Mouse (Mus musculus) heart, embryonic 10.5 days (tissue): ENCODE data around the gene Vps52. TPM values are rescaled to one million over a fixed set of nuclear protein-coding genes. Genes with fewer than 3 reads are reported as not detected.

ENCODE experiments used
- DNase-seq: peaks from one replicate; pipeline ENCODE4 v3.0.0-alpha.2; 2017; ENCODE audit warnings: low spot score
- H3K27ac ChIP-seq: fragments of 300-500 bp; sonication (generic); 2 replicates; pipeline ENCODE4 v1.5.1; 2016; ENCODE audit warnings: mild to moderate bottlenecking
- H3K27me3 ChIP-seq: fragments of 300-500 bp; sonication (generic); 2 replicates; pipeline ENCODE4 v1.6.1; 2016; ENCODE audit warnings: mild to moderate bottlenecking; ENCODE audit not compliant: poor library complexity, insufficient read depth, severe bottlenecking
- H3K36me3 ChIP-seq: fragments of 300-500 bp; sonication (generic); 2 replicates; pipeline ENCODE4 v1.6.1; 2016; ENCODE audit warnings: mild to moderate bottlenecking, moderate library complexity
- H3K4me1 ChIP-seq: fragments of 300-500 bp; sonication (generic); 2 replicates; pipeline ENCODE4 v1.6.1; 2016; ENCODE audit warnings: mild to moderate bottlenecking
- H3K4me3 ChIP-seq: fragments of 300-500 bp; sonication (generic); 2 replicates; pipeline ENCODE4 v1.5.1; 2016; ENCODE audit warnings: mild to moderate bottlenecking, moderate library complexity
- H3K9me3 ChIP-seq: fragments of 300-500 bp; sonication (generic); 2 replicates; pipeline ENCODE4 v1.6.1; 2016; ENCODE audit warnings: mild to moderate bottlenecking, moderate library complexity
- WGBS: fragments of 180-500 bp; shearing (Covaris S2); methylation state at CpG from one replicate; pipeline ENCODE4 v1.1.7; 2016; 5-methylcytosine and 5-hydroxymethylcytosine counted together
- polyA plus RNA-seq: library from polyadenylated mRNA; unstranded; fragments of >200 nt; fragmentation: Nextera tagmentation; extraction: Ambion mirVana; gene quantifications from 2 replicates; pipeline ENCODE4 v1.2.1, GENCODE M21; 2016

Vps52 gene
- polyA plus RNA-seq, 1 experiment from 2014 or later: 47.1 TPM

DNA sequence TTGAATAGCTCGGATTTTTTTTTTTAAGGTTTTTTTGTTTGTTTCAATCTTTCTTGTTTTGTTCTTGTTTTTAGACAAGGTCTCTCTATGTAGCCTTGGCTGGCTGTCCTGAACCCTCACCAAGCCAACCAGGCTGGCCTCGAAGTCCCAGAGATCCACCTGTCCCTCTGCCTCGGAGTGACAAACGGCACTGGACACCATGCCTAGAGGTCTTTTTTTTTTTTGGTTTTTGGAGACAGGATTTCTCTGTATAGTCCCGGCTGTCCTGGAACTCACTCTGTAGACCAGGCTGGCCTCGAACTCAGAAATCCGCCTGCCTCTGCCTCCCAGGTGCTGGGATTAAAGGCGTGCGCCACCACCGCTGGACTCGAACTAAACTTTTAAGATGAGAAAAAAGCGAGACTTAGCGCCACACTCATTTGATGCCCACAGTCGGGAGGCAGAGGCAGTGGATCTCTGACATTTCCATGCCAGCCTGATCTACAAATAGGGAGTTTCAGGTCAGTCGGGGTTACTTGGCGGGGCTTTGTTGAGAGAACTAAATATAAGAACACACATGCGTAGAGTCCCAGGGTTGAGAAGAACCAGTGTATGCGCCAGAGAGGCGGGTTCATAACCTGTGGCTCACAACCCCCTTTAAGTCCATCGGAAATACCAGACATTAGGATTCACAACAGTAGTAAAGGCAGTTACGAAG lies 27.2 kb upstream of the Vps52 start:
- no peaks in the 10 kb centered on the region for H3K27me3 ChIP-seq
- no peaks in the 10 kb centered on the region for H3K9me3 ChIP-seq
- peaks cover 32% of the 10 kb centered on the region for H3K4me1 ChIP-seq
- DNase-seq: no peak
- 57% methylated on average over 21 of the region's 21 CpGs for WGBS
- peak overlapping the region; percentile 98 for H3K4me3 ChIP-seq
- peaks cover 27% of the 10 kb centered on the region for H3K36me3 ChIP-seq
- H3K27ac ChIP-seq: peak overlapping the region; percentile 95; the same call in 1 of the 2 replicates

DNA sequence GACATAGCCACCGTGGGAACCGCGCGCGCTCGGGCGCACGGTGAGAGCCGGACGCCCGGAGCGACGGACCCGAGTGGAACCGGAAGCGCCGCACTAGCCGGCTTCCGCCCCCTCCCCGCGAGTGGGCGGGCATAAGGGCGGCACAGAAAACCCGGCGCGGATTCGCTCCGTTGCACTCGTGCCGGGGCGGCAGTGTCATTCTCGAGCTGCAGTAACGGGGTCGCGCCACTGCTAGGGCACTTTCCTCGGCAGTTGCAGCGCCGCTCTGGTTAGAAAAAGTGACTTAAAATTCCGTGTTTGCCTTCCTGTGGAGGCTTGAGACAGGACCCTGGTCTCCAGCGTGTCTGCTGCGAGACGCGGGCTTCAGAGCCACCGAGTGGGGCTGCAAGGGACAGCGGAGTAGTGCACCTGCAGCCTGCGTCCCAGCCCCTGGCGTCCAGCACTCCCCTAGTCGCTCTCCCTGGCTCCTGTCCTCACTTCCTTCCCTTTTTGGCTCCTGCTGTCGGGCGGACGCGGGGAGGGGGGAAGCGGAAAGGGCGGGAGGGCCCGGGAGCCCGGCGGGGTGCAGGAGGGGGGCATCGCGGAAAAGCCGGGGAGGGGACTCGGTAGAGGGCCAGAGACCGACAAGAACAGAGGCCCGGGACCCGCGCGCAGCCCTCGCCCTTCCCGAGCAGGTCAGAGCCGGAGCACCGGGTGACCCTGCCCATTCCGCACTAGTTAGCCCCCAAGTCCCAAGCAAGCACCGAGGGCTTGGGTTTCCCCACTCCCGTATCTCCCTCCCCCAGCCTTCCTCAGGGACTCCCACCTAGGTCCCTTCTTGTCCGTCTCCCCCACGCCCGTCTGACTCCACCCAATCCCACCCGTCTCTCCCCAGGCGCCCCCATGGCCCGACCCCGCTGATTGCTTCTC lies 26.0 kb upstream of the Vps52 start, which contains the start of gene Rgl2:
TSS of gene Rgl2 (plus strand) at position 173 of the 909 bp plus-strand sequence.
- no peaks in the 10 kb centered on the region for H3K9me3 ChIP-seq
- DNase-seq: peak; percentile 94
- WGBS: under 1% methylated on average over 74 of the region's 80 CpGs
- H3K27ac ChIP-seq: peak within 1 kb of the TSS; percentile 95
- peak within 1 kb of the TSS; percentile 98 for H3K4me3 ChIP-seq
- peaks cover 40% of the 10 kb centered on the region for H3K36me3 ChIP-seq
- no peaks in the 10 kb centered on the region for H3K27me3 ChIP-seq
- peaks cover 29% of the 10 kb centered on the region for H3K4me1 ChIP-seq

DNA sequence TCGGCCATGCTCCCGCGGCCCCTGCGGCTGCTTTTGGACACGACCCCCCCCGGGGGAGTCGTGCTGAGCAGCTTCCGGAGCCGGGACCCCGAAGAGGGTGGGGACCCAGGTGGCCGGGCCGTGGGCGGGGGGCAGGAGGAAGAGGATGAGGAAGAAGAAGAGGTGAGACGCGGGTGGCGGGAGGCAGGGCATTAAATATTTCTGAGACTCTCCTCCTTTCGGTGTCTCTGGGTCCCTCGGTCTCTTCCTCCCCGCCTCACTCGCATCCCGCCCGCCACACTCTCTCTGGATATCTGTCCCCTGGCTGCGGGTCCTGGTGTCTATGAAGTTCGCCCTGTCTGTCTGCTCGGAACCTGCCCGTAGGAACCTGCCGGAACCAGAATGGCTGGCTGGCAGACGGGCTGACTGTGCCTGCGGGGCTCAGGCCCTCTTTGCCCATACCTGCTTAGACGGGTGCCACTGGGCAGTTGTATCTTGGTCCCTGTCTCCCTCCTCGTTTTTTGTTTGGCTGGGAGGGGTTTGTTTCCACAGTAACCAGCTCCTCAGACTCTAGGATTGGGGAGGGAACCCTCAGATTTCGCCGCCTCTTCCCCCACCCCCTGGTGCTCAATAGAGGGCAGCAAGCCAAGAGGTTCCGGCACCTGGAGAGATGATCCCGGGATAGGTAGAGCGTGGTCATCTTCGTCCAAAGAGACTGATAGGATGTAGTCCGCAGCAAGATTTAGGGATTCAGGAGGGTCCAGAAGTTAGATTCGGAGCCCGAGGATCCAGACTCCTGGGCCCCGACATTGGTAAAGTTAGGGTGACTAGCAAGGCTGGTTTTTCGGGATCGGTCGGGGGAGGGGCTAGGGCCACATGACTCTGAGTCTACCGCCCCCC lies 25.1 kb upstream of the Vps52 start:
- H3K4me3 ChIP-seq: peak overlapping the region; percentile 98
- peaks cover 29% of the 10 kb centered on the region for H3K4me1 ChIP-seq
- H3K9me3 ChIP-seq: no peaks in the 10 kb centered on the region
- no peaks in the 10 kb centered on the region for H3K27me3 ChIP-seq
- H3K27ac ChIP-seq: peak overlapping the region; percentile 95
- under 1% methylated on average over 45 of the region's 45 CpGs for WGBS
- peaks cover 43% of the 10 kb centered on the region for H3K36me3 ChIP-seq
- no peak for DNase-seq

DNA sequence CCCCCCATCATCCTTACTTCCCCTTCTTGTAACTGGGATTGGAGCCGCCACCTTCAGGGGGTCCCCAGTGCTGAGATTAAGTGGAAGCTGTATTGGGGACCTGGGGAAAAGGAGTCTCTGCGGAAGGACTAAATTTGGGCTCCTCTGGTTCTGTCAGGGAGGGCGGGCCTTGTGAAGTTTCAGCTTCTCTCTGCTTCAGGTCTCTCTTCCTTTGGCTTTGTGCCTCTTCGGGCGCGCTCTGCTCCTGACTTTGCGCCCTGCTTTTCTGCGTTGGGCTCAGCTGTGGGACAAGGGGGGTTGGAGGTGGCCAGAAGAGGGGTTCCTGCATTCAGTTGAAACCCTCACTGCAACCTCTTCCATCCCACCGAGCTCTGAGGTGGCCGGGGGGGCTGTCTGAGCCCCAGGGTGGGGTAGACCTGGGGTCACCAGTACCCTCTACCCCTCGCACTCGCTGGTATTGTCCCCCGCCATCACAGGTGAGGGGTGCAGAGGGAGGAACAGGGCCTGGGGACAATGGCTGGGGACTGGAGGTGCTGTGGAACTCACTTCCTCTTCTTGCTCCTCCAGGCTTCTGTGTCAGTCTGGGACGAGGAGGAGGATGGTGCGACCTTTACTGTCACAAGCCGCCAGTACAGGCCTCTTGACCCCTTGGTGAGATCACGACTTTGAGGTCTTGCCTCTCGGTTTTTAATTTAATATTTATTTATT lies 24.3 kb upstream of the Vps52 start:
- no peaks in the 10 kb centered on the region for H3K9me3 ChIP-seq
- peaks cover 48% of the 10 kb centered on the region for H3K36me3 ChIP-seq
- H3K4me1 ChIP-seq: peaks cover 29% of the 10 kb centered on the region
- H3K27ac ChIP-seq: peak overlapping the region; percentile 95
- peak overlapping the region; percentile 98 for H3K4me3 ChIP-seq
- 30% methylated on average over 18 of the region's 18 CpGs for WGBS
- H3K27me3 ChIP-seq: no peaks in the 10 kb centered on the region
- no peak for DNase-seq

DNA sequence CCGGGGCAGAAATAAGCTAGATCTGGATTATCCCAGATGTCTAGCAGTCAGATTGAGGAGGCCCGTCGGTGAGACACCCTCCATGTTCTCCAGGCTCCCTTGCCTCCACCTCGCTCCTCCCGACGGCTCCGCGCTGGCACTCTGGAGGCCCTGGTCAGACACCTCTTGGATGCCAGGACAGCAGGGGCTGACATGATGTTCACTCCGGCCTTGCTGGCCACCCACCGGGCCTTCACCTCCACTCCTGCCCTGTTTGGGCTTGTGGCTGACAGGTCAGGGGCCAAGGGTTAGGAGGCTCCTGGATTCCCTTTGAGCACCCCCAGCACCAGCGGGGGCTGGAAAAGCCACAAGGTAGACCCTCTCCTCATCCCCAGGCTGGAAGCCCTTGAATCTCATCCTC lies 23.7 kb upstream of the Vps52 start:
- peaks cover 49% of the 10 kb centered on the region for H3K36me3 ChIP-seq
- no peak for DNase-seq
- 88% methylated on average over 11 of the region's 11 CpGs for WGBS
- no peak overlapping the region for H3K27ac ChIP-seq
- no peaks in the 10 kb centered on the region for H3K27me3 ChIP-seq
- no peaks in the 10 kb centered on the region for H3K9me3 ChIP-seq
- H3K4me1 ChIP-seq: peaks cover 29% of the 10 kb centered on the region
- H3K4me3 ChIP-seq: no peak overlapping the region

DNA sequence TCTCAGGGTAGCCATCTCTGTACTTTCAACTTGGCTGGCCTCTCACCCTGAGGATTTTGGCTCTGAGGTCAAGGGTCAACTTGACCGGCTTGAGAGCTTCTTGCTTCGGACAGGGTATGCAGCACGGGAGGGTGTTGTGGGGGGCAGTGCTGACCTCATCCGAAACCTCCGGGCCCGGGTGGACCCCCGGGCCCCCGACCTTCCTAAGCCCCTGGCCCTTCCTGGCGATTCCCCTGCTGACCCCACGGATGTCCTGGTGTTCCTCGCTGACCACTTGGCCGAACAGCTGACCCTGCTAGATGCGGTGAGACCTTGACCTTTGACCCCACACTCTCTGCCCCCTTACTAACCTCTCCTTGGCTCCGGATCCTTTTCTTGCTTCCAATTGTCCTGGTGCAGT lies 23.2 kb upstream of the Vps52 start:
- H3K27me3 ChIP-seq: no peaks in the 10 kb centered on the region
- peaks cover 54% of the 10 kb centered on the region for H3K36me3 ChIP-seq
- peaks cover 29% of the 10 kb centered on the region for H3K4me1 ChIP-seq
- no peak for DNase-seq
- no peak overlapping the region for H3K4me3 ChIP-seq
- H3K27ac ChIP-seq: no peak overlapping the region
- no peaks in the 10 kb centered on the region for H3K9me3 ChIP-seq
- WGBS: 87% methylated on average over 14 of the region's 14 CpGs

DNA sequence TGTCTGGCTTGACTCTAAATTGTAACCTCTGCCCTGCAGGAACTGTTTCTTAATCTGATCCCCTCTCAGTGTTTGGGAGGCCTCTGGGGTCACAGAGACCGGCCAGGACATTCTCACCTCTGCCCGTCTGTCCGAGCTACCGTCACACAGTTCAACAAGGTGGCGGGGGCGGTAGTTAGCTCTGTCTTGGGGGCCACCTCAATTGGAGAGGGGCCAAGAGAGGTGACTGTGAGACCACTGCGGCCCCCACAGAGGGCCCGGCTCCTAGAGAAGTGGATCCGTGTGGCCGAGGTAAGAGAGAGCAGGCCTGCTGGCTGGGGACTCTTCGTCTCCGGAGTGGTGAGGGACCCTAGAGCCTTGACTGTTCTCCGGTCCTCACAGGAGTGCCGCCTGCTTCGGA lies 22.6 kb upstream of the Vps52 start:
- Histone ChIP-seq H3K27me3 (no peaks in the 10 kb centered on the region), H3K9me3 (no peaks in the 10 kb centered on the region), H3K27ac (no peak overlapping the region), H3K4me1 (peaks cover 26% of the 10 kb centered on the region), H3K36me3 (peaks cover 57% of the 10 kb centered on the region), H3K4me3 (no peak overlapping the region)
- DNase-seq: no peak
- WGBS: 84% methylated on average over 15 of the region's 15 CpGs

DNA sequence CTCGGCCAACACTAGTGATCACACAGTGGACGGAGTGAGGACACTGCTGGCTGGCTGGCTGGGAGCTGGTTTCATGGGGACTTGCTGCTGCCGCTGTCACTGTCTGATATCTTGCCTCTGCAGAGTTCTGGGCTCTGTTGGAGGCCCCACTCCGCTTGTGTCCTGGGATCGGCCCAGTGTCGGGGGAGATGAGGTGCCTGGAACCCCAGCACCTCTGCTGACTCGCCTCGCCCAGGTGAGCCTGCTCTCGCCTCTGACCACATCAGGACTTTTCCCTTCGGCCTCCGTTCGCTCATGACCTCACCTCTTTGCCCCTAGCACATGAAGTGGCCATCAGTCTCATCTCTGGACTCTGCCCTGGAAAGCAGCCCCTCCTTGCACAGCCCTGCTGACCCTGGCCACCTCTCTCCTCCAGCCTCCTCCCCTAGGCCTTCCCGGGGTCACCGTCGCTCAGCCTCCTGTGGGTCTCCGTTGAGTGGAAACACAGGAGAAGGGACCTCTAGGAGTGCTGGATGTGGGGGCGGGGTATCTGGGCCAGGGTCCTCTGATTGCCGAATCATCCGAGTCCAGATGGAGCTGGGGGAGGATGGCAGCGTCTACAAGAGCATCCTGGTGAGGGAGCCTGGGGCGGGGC lies 20.1 kb upstream of the Vps52 start:
- Histone ChIP-seq H3K4me3 (no peak overlapping the region), H3K9me3 (no peaks in the 10 kb centered on the region), H3K36me3 (peaks cover 67% of the 10 kb centered on the region), H3K27me3 (no peaks in the 10 kb centered on the region), H3K27ac (no peak overlapping the region), H3K4me1 (peaks cover 27% of the 10 kb centered on the region)
- WGBS: 84% methylated on average over 21 of the region's 21 CpGs
- DNase-seq: no peak

DNA sequence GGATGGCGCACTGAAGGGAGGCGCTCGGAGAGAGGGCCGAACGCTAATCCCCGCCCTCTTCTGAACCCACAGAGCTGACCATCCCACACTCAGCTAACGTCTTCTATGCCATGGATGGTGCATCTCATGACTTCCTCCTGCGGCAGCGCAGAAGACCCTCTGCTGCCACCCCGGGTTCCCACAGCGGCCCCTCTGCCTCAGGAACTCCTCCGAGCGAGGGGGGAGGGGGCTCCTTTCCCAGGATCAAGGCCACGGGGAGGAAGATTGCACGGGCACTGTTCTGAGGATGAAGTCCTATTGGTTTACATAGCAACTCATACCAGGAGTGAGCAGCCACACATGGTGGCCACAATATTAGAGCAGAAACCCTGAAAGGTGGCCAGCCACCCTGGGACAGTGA lies 18.6 kb upstream of the Vps52 start:
- H3K27me3 ChIP-seq: no peaks in the 10 kb centered on the region
- H3K9me3 ChIP-seq: no peaks in the 10 kb centered on the region
- H3K27ac ChIP-seq: no peak overlapping the region
- WGBS: 84% methylated on average over 15 of the region's 15 CpGs
- peaks cover 67% of the 10 kb centered on the region for H3K36me3 ChIP-seq
- H3K4me3 ChIP-seq: 0 out of 2 replicates have a peak overlapping the region, but pooled peaks have one; percentile 16
- H3K4me1 ChIP-seq: peaks cover 30% of the 10 kb centered on the region
- no peak for DNase-seq

DNA sequence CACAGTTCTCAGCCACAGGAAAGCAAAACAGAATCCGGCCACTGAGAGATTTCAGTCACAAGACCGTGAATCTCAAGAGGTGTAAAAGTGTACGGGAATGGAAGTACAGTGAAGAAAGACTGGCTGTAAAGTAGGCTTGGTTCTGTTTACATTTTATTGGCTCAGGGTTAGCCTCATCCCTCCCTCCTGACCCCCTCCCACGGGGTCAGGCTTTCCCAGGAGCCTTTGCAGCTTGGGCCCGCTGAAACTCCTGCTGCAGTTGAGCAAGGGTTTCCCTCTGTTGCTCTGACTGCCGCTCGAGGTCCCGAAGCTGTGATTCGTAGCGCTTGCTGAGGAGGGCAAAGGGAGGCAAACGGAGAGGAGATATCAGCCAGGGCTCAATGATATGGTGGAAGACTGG lies 16.8 kb upstream of the Vps52 start:
- Histone ChIP-seq H3K4me1 (peaks cover 26% of the 10 kb centered on the region), H3K36me3 (peaks cover 63% of the 10 kb centered on the region), H3K27ac (no peak overlapping the region), H3K9me3 (no peaks in the 10 kb centered on the region), H3K4me3 (peak overlapping the region; percentile 93), H3K27me3 (no peaks in the 10 kb centered on the region)
- WGBS: 79% methylated on average over 11 of the region's 11 CpGs
- no peak for DNase-seq

DNA sequence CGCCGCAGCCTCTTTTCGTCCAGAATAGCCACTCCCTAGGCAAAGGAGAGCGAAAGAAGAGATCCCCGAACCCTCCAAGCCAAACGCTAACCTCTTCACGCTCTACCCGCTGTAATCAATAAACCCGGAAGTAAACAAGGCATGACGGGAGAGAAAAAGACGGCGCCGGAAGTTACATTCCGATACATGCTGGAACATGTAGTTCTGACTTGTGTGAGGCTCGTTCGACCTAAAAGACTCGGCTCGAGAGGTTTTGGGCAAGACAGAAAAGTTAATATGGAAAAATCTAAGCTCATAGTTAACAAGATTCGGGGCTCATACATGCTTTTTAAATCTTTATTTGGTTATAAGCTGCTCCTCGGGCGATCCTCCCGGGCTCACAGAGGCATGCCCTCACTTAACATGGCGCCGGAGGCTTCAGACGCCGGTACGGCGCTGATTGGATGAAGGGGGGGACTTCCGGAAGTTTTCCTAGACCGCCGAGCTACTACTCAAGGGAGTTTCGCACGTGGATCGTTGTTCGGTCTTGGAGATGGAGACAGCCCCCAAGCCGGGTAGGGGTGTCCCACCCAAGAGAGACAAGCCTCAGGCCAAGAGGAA lies 15.3 kb upstream of the Vps52 start, which contains the start of the genes Pfdn6 and Wdr46:
TSS of gene Pfdn6 (minus strand) at position 138 of the 600 bp plus-strand sequence.
TSS of gene Wdr46 (plus strand) at position 455 of the 600 bp plus-strand sequence.
- WGBS: under 1% methylated on average over 36 of the region's 36 CpGs
- Histone ChIP-seq H3K27ac (peak within 1 kb of the TSS; percentile 87), H3K4me1 (peaks cover 26% of the 10 kb centered on the region), H3K4me3 (peak within 1 kb of the TSS; percentile 93), H3K36me3 (peaks cover 63% of the 10 kb centered on the region), H3K9me3 (no peaks in the 10 kb centered on the region), H3K27me3 (no peaks in the 10 kb centered on the region)
- DNase-seq: peak; percentile 95
